Mouse (Mus musculus) liver, embryonic 11.5 days (tissue): ENCODE results near the gene Tbxas1. TPM values are rescaled to one million over a fixed set of nuclear protein-coding genes. Genes with fewer than 3 reads are reported as not detected.

Experiments
- ATAC-seq: fragments of 200-750 bp; cut with Nextera tagmentation; replicated peaks from 2 replicates; pipeline ENCODE4 v1.8.0; 2017; ENCODE audit warnings: moderate number of reproducible peaks, mild to moderate bottlenecking, moderate TSS enrichment, moderate library complexity; ENCODE audit not compliant: low FRiP score
- DNase-seq: peaks from one replicate; pipeline ENCODE4 v3.0.0-alpha.2; 2017; ENCODE audit warnings: low spot score
- H3K27ac ChIP-seq: fragments of 300-500 bp; sonication (generic); 2 replicates; pipeline ENCODE4 v1.5.1; 2014; ENCODE audit warnings: mild to moderate bottlenecking, low read depth, low read length, control low read depth
- H3K27me3 ChIP-seq: fragments of 300-500 bp; sonication (generic); replicated peaks from 2 replicates; pipeline ENCODE4 v1.6.1; 2014; ENCODE audit warnings: low read length, mixed read lengths; ENCODE audit not compliant: control insufficient read depth, insufficient read depth
- H3K36me3 ChIP-seq: fragments of 300-500 bp; sonication (generic); 2 replicates; pipeline ENCODE4 v1.6.1; 2014; ENCODE audit warnings: mild to moderate bottlenecking, low read length, moderate library complexity, mixed read lengths; ENCODE audit not compliant: control insufficient read depth, insufficient read depth
- H3K4me1 ChIP-seq: fragments of 300-500 bp; sonication (generic); replicated peaks from 2 replicates; pipeline ENCODE4 v1.6.1; 2014; ENCODE audit warnings: low read length, mixed read lengths; ENCODE audit not compliant: control insufficient read depth, insufficient read depth
- H3K4me2 ChIP-seq: fragments of 300-500 bp; sonication (generic); 2 replicates; pipeline ENCODE4 v1.6.1; 2014; ENCODE audit warnings: mild to moderate bottlenecking, control low read depth, moderate library complexity
- H3K4me3 ChIP-seq: fragments of 300-500 bp; sonication (generic); 2 replicates; pipeline ENCODE4 v1.5.1; 2014; ENCODE audit warnings: low read depth, low read length, control low read depth
- H3K9ac ChIP-seq: fragments of 300-500 bp; sonication (generic); 2 replicates; pipeline ENCODE4 v1.6.1; 2014; ENCODE audit warnings: low read depth, low read length, control low read depth
- H3K9me3 ChIP-seq: fragments of 300-500 bp; sonication (generic); 2 replicates; pipeline ENCODE4 v1.6.1; 2016; ENCODE audit warnings: low read length, inconsistent platforms, mixed read lengths; ENCODE audit not compliant: control insufficient read depth
- WGBS: fragments of 180-500 bp; shearing (Covaris S2); extraction: QIAGEN DNeasy Blood & Tissue Kit; methylation state at CpG from one replicate; pipeline ENCODE4 v1.1.7; 2014; 5-methylcytosine and 5-hydroxymethylcytosine counted together
- polyA plus RNA-seq: library from polyadenylated mRNA; unstranded; fragments of >200 nt; fragmentation: Nextera tagmentation; extraction: Ambion mirVana; gene quantifications from 2 replicates; pipeline ENCODE4 v1.2.1, GENCODE M21; 2014

The Tbxas1 gene
- polyA plus RNA-seq, 1 experiment from 2014 or later, result 12.0 TPM

GRCm38 (mm10) chr6:39003126-39003525 lies 127.9 kb downstream of the Tbxas1 start:
- Histone ChIP-seq H3K4me2 (no peak overlapping the region), H3K9ac (no peak overlapping the region), H3K27ac (no peak overlapping the region), H3K36me3 (no peaks in the 10 kb centered on the region), H3K27me3 (no peaks in the 10 kb centered on the region), H3K9me3 (no peaks in the 10 kb centered on the region), H3K4me1 (no peaks in the 10 kb centered on the region), H3K4me3 (no peak overlapping the region)
- DNase-seq, result no peak
- ATAC-seq, result no peak
- 71% methylated on average over 7 of the region's 7 CpGs for WGBS

- 75% methylated on average over 12 of the region's 12 CpGs for WGBS
- DNase-seq, result no peak
- Histone ChIP-seq H3K27ac (no peak overlapping the region), H3K9me3 (no peaks in the 10 kb centered on the region), H3K4me1 (no peaks in the 10 kb centered on the region), H3K9ac (no peak overlapping the region), H3K4me2 (no peak overlapping the region), H3K27me3 (no peaks in the 10 kb centered on the region), H3K4me3 (no peak overlapping the region), H3K36me3 (no peaks in the 10 kb centered on the region)
- no peak for ATAC-seq
These were observed 128.8 kb downstream of the Tbxas1 start for GRCm38 (mm10) chr6:39004003-39004473.

- DNase-seq, result no peak
- Histone ChIP-seq H3K9me3 (no peaks in the 10 kb centered on the region), H3K27ac (no peak overlapping the region), H3K9ac (no peak overlapping the region), H3K4me3 (no peak overlapping the region), H3K4me2 (no peak overlapping the region), H3K4me1 (no peaks in the 10 kb centered on the region), H3K36me3 (no peaks in the 10 kb centered on the region), H3K27me3 (no peaks in the 10 kb centered on the region)
- ATAC-seq, result no peak
- 80% methylated on average over 20 of the region's 20 CpGs for WGBS
These were observed 130.2 kb downstream of the Tbxas1 start for GRCm38 (mm10) chr6:39005267-39005944.

- ATAC-seq (no peak), DNase-seq (no peak)
- Histone ChIP-seq H3K36me3 (no peaks in the 10 kb centered on the region), H3K4me2 (no peak overlapping the region), H3K4me1 (no peaks in the 10 kb centered on the region), H3K27me3 (no peaks in the 10 kb centered on the region), H3K27ac (no peak overlapping the region), H3K9me3 (no peaks in the 10 kb centered on the region), H3K4me3 (no peak overlapping the region), H3K9ac (no peak overlapping the region)
- WGBS, result 83% methylated on average over 5 of the region's 5 CpGs
These were observed 130.9 kb downstream of the Tbxas1 start for GRCm38 (mm10) chr6:39005945-39006572.

GRCm38 (mm10) chr6:39007223-39007622 lies 132.0 kb downstream of the Tbxas1 start:
- DNase-seq, result no peak

DNA sequence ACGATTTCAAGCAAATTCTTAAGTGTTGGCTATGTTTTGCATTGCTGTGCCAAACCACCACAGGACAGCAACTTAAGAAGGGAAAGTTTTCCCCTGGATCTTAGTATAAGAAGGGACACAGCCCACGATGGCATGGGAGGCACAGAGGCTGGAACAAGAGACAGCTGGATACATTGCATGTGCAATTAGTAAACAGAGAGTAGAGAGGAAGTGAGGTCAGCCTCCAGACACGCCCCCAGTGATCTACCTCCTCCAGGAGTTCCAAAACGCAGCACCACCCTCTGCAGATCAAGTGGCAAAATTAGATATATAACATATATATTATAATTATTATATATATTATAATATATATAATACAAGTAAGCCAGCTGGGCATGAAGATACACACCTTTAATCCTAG lies 132.9 kb downstream of the Tbxas1 start:
- Histone ChIP-seq H3K4me1 (no peaks in the 10 kb centered on the region), H3K4me3 (no peak overlapping the region), H3K4me2 (no peak overlapping the region), H3K36me3 (no peaks in the 10 kb centered on the region; the same call in 1 of the 2 replicates), H3K27ac (no peak overlapping the region), H3K9ac (no peak overlapping the region), H3K9me3 (peaks cover 6% of the 10 kb centered on the region), H3K27me3 (no peaks in the 10 kb centered on the region)
- DNase-seq (no peak), ATAC-seq (no peak)
- 60% methylated on average over 4 of the region's 4 CpGs for WGBS

More at GRCm38 (mm10) chr6:39007223-39007622, 132.0 kb downstream of the Tbxas1 start:
- 43% methylated on average over 5 of the region's 5 CpGs for WGBS
- Histone ChIP-seq H3K4me2 (no peak overlapping the region), H3K36me3 (no peaks in the 10 kb centered on the region), H3K9ac (no peak overlapping the region), H3K27ac (no peak overlapping the region), H3K27me3 (no peaks in the 10 kb centered on the region), H3K4me3 (no peak overlapping the region), H3K9me3 (no peaks in the 10 kb centered on the region), H3K4me1 (no peaks in the 10 kb centered on the region)
- no peak for ATAC-seq

- Histone ChIP-seq H3K4me2 (no peak overlapping the region), H3K9me3 (peaks cover 6% of the 10 kb centered on the region), H3K27ac (peak overlapping the region; percentile 78), H3K36me3 (no peaks in the 10 kb centered on the region; the same call in 1 of the 2 replicates), H3K27me3 (no peaks in the 10 kb centered on the region), H3K4me3 (no peak overlapping the region), H3K9ac (no peak overlapping the region), H3K4me1 (peaks cover 3% of the 10 kb centered on the region; the same call in 1 of the 2 replicates)
- DNase-seq, result no peak
- WGBS, result 79% methylated on average over 10 of the region's 10 CpGs
- ATAC-seq, result peak; percentile 74
These were observed 138.0 kb downstream of the Tbxas1 start for GRCm38 (mm10) chr6:39013034-39013832.

DNA sequence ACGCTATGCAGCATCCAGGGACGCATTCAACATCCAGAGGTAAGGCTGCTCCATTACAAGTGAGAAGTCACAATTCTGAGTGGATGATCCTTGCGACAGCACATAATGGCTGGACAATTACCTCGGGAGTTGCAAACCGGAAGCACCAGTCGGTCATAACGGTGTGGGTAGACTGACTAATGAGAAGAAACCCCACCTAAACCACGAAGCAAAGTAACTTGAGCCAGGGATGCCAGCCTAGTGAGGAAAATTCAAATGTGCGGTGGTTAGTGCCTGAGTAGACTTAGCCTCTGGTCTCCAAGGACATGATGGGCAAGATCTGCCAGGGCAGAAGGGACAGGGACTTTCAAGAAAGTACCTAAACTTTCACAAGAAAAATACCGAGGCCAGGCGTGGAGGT lies 142.7 kb downstream of the Tbxas1 start:
- Histone ChIP-seq H3K36me3 (no peaks in the 10 kb centered on the region), H3K27me3 (no peaks in the 10 kb centered on the region), H3K9me3 (peaks cover 2% of the 10 kb centered on the region), H3K9ac (no peak overlapping the region), H3K27ac (no peak overlapping the region), H3K4me1 (peaks cover 16% of the 10 kb centered on the region), H3K4me3 (no peak overlapping the region), H3K4me2 (no peak overlapping the region)
- DNase-seq, result no peak
- 79% methylated on average over 11 of the region's 11 CpGs for WGBS
- ATAC-seq, result no peak
